Mouse (Mus musculus): ENCODE data around the gene Cd53.

GRCm38 (mm10) chr3:106832107-106832506, 42.2 kb upstream of the Cd53 start:
- TF ChIP-seq CTCF (IDR thresholded peaks at IDR 0.05; ENCODE audit: low read depth) (no peak), EP300 (IDR thresholded peaks at IDR 0.05; ENCODE audit: low read depth) (no peak)
